Mouse (Mus musculus) embryonic facial prominence, embryonic 12.5 days (tissue): Measurements from ENCODE around the gene Ttc3. TPM values are rescaled to one million over a fixed set of nuclear protein-coding genes. Genes with fewer than 3 reads are reported as not detected.
"Not testable (repeated sequence)": the region's sequence is repeated elsewhere in the genome, so short reads cannot be mapped to it uniquely, and the experiment has no call there.

Experiments used
- ATAC-seq: fragments of 200-750 bp; cut with Nextera tagmentation; 2 replicates; pipeline ENCODE4 v1.8.0; 2017; ENCODE audit not compliant: insufficient number of reproducible peaks, insufficient read depth, low FRiP score, low TSS enrichment
- H3K27ac ChIP-seq: fragments of 300-500 bp; sonication (generic); 2 replicates; pipeline ENCODE4 v1.5.1; 2016; ENCODE audit warnings: mild to moderate bottlenecking
- H3K27me3 ChIP-seq: fragments of 300-500 bp; sonication (generic); 2 replicates; pipeline ENCODE4 v1.6.1; 2016; ENCODE audit warnings: mild to moderate bottlenecking, moderate library complexity
- H3K36me3 ChIP-seq: fragments of 300-500 bp; sonication (generic); 2 replicates; pipeline ENCODE4 v1.6.1; 2016; ENCODE audit warnings: mild to moderate bottlenecking
- H3K4me1 ChIP-seq: fragments of 300-500 bp; sonication (generic); 2 replicates; pipeline ENCODE4 v1.6.1; 2016
- H3K4me2 ChIP-seq: fragments of 300-500 bp; sonication (generic); replicated peaks from 2 replicates; pipeline ENCODE4 v1.6.1; 2016; ENCODE audit warnings: mild to moderate bottlenecking, moderate library complexity
- H3K4me3 ChIP-seq: fragments of 300-500 bp; sonication (generic); 2 replicates; pipeline ENCODE4 v1.5.1; 2016; ENCODE audit warnings: mild to moderate bottlenecking
- H3K9ac ChIP-seq: fragments of 300-500 bp; sonication (generic); 2 replicates; pipeline ENCODE4 v1.6.1; 2016; ENCODE audit warnings: mild to moderate bottlenecking, moderate library complexity
- H3K9me3 ChIP-seq: fragments of 300-500 bp; sonication (generic); 2 replicates; pipeline ENCODE4 v1.6.1; 2016; ENCODE audit warnings: mild to moderate bottlenecking, moderate library complexity
- WGBS: fragments of 180-500 bp; shearing (Covaris S2); methylation state at CpG from one replicate; pipeline ENCODE4 v1.1.7; 2016; 5-methylcytosine and 5-hydroxymethylcytosine counted together
- polyA plus RNA-seq: library from polyadenylated mRNA; unstranded; fragments of >200 nt; fragmentation: Nextera tagmentation; extraction: Ambion mirVana; gene quantifications from 2 replicates; pipeline ENCODE4 v1.2.1, GENCODE M21; 2016

Gene Ttc3
- polyA plus RNA-seq, 1 experiment from 2014 or later, result 377 TPM

GRCm38 (mm10) chr16:94339164-94340160 is 31.0 kb upstream of the Ttc3 start:
- H3K27ac ChIP-seq, H3K4me1 ChIP-seq, H3K27me3 ChIP-seq, H3K9me3 ChIP-seq, H3K4me3 ChIP-seq, ATAC-seq, H3K9ac ChIP-seq, H3K36me3 ChIP-seq, H3K4me2 ChIP-seq: not testable (repeated sequence)
- WGBS, result 89% methylated on average over 22 of the region's 22 CpGs

GRCm38 (mm10) chr16:94345733-94346132 is 24.7 kb upstream of the Ttc3 start:
- 0 out of 2 replicates have a peak, but pooled peaks cover 3% of the 10 kb centered on the region for H3K4me1 ChIP-seq
- WGBS, result 98% methylated on average over 1 of the region's 1 CpGs
- no peak overlapping the region for H3K4me2 ChIP-seq
- H3K27ac ChIP-seq, result no peak overlapping the region
- H3K4me3 ChIP-seq, result no peak overlapping the region
- no peaks in the 10 kb centered on the region for H3K36me3 ChIP-seq
- H3K27me3 ChIP-seq, result no peaks in the 10 kb centered on the region
- H3K9me3 ChIP-seq, result no peaks in the 10 kb centered on the region
- no peak overlapping the region for H3K9ac ChIP-seq
- ATAC-seq, result no peak

- Histone ChIP-seq H3K27me3 (no peaks in the 10 kb centered on the region), H3K36me3 (no peaks in the 10 kb centered on the region), H3K4me3 (no peak overlapping the region), H3K27ac (no peak overlapping the region), H3K4me1 (0 out of 2 replicates have a peak, but pooled peaks cover 3% of the 10 kb centered on the region), H3K4me2 (no peak overlapping the region), H3K9ac (no peak overlapping the region), H3K9me3 (no peaks in the 10 kb centered on the region)
- ATAC-seq, result no peak
- WGBS, result 73% methylated on average over 7 of the region's 7 CpGs
Measured at GRCm38 (mm10) chr16:94347080-94347731, 23.2 kb upstream of the Ttc3 start.

GRCm38 (mm10) chr16:94348779-94349178 is 21.6 kb upstream of the Ttc3 start:
- no peak for ATAC-seq
- Histone ChIP-seq H3K27ac (no peak overlapping the region), H3K9me3 (no peaks in the 10 kb centered on the region), H3K27me3 (no peaks in the 10 kb centered on the region), H3K4me1 (peaks cover 6% of the 10 kb centered on the region; the same call in 1 of the 2 replicates), H3K4me3 (no peak overlapping the region), H3K36me3 (no peaks in the 10 kb centered on the region), H3K9ac (no peak overlapping the region), H3K4me2 (no peak overlapping the region)
- WGBS, result 89% methylated on average over 2 of the region's 2 CpGs

GRCm38 (mm10) chr16:94349588-94350286 is 20.7 kb upstream of the Ttc3 start:
- H3K9ac ChIP-seq, result no peak overlapping the region
- 67% methylated on average over 11 of the region's 11 CpGs for WGBS
- H3K4me2 ChIP-seq, result no peak overlapping the region
- no peak overlapping the region for H3K27ac ChIP-seq
- no peaks in the 10 kb centered on the region for H3K9me3 ChIP-seq
- no peak overlapping the region for H3K4me3 ChIP-seq
- no peaks in the 10 kb centered on the region for H3K36me3 ChIP-seq
- no peak for ATAC-seq
- no peaks in the 10 kb centered on the region for H3K27me3 ChIP-seq
- peaks cover 10% of the 10 kb centered on the region; the same call in 1 of the 2 replicates for H3K4me1 ChIP-seq

GRCm38 (mm10) chr16:94350287-94350677 is 20.1 kb upstream of the Ttc3 start:
- Histone ChIP-seq H3K4me1 (peaks cover 10% of the 10 kb centered on the region; the same call in 1 of the 2 replicates), H3K4me3 (no peak overlapping the region), H3K27me3 (no peaks in the 10 kb centered on the region), H3K4me2 (no peak overlapping the region), H3K9me3 (no peaks in the 10 kb centered on the region), H3K36me3 (no peaks in the 10 kb centered on the region), H3K9ac (no peak overlapping the region), H3K27ac (no peak overlapping the region)
- 52% methylated on average over 10 of the region's 10 CpGs for WGBS
- no peak for ATAC-seq

GRCm38 (mm10) chr16:94354450-94354849 is 16.0 kb upstream of the Ttc3 start:
- ATAC-seq, result no peak
- no peaks in the 10 kb centered on the region for H3K36me3 ChIP-seq
- H3K9me3 ChIP-seq, result no peaks in the 10 kb centered on the region
- H3K27me3 ChIP-seq, result no peaks in the 10 kb centered on the region
- no peak overlapping the region for H3K27ac ChIP-seq
- H3K4me2 ChIP-seq, result no peak overlapping the region
- H3K4me3 ChIP-seq, result no peak overlapping the region
- 52% methylated on average over 9 of the region's 9 CpGs for WGBS
- no peak overlapping the region for H3K9ac ChIP-seq
- H3K4me1 ChIP-seq, result peaks cover 10% of the 10 kb centered on the region; the same call in 1 of the 2 replicates

DNA sequence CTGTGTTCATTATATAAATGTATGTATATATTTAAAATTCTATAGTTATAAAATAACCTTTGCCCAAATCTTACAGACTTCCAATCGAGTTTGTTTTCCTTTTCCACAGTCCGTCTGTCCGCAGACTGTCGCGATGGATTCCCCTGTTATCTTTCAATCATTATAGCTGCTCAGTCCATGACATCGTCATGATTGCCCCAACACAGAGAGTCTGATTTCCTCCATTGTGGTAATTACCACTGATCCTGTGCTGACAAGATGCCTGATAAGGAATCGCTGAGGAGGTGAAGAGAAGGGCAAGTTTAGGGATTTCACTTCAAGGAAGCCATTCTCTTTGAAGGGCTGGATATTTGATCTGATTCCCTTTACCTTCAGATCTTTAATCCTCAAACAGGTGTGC is 14.4 kb upstream of the Ttc3 start:
- Histone ChIP-seq H3K4me2 (no peak overlapping the region), H3K9me3 (no peaks in the 10 kb centered on the region), H3K4me1 (peaks cover 7% of the 10 kb centered on the region; the same call in 1 of the 2 replicates), H3K9ac (no peak overlapping the region), H3K36me3 (no peaks in the 10 kb centered on the region), H3K27ac (no peak overlapping the region), H3K4me3 (no peak overlapping the region), H3K27me3 (no peaks in the 10 kb centered on the region)
- 43% methylated on average over 7 of the region's 7 CpGs for WGBS
- ATAC-seq, result no peak

DNA sequence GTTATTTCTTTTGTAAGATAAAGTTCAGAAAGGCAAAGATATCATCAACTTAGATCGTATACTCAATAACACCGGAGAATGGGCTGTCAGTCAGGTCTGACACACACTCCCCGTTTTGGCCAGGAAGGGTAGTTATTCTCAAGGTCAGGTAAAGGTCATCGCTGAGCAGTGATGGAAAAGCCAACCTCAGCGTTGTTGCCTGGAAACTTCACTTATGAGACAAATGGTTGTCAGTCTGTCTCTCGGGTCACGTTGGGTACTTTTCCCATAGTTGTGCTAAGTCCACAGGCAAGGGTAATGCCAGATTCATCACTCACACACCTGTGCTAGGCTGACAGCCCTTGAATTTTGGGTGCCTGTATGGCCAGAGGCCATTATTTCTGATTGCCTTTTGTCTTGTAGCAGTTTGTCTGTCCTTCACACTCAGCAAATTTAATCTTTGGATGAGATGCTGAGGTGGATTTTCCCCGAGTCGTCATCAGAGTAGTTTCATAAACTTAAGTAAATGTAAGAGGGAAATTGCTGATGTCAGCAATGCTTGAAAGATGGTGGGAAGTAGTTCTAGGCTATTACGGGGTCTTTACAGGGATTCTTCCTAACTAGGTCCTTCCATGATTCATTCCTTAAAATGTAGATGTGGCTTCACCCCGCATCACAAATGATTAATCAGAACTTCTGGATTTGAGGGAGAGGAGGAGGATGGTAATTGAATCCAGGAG is 13.5 kb upstream of the Ttc3 start:
- Histone ChIP-seq H3K9me3 (no peaks in the 10 kb centered on the region), H3K27me3 (no peaks in the 10 kb centered on the region), H3K36me3 (no peaks in the 10 kb centered on the region), H3K4me1 (peaks cover 7% of the 10 kb centered on the region; the same call in 1 of the 2 replicates), H3K9ac (no peak overlapping the region), H3K4me3 (no peak overlapping the region), H3K27ac (no peak overlapping the region), H3K4me2 (no peak overlapping the region)
- 69% methylated on average over 11 of the region's 11 CpGs for WGBS
- ATAC-seq, result no peak

- Histone ChIP-seq H3K4me1 (peaks cover 13% of the 10 kb centered on the region), H3K27me3 (no peaks in the 10 kb centered on the region), H3K4me3 (no peak overlapping the region), H3K36me3 (no peaks in the 10 kb centered on the region), H3K9ac (no peak overlapping the region), H3K4me2 (no peak overlapping the region), H3K27ac (no peak overlapping the region), H3K9me3 (no peaks in the 10 kb centered on the region)
- no peak for ATAC-seq
- 79% methylated on average over 3 of the region's 3 CpGs for WGBS
Measured at GRCm38 (mm10) chr16:94358091-94358490, 12.3 kb upstream of the Ttc3 start.
